Mouse (Mus musculus) heart, postnatal 0 days (tissue): ENCODE results near the gene Srgn. TPM values are rescaled to one million over a fixed set of nuclear protein-coding genes. Genes with fewer than 3 reads are reported as not detected.
A peak's percentile ranks its signal among the peaks of the same experiment; 100 is the strongest.
"Not testable (repeated sequence)": the region's sequence is repeated elsewhere in the genome, so short reads cannot be mapped to it uniquely, and the experiment has no call there.

Experiments used
- ATAC-seq: fragments of 200-750 bp; cut with Nextera tagmentation; 2 replicates; pipeline ENCODE4 v1.8.0; 2017; ENCODE audit warnings: low read depth, moderate number of reproducible peaks, moderate library complexity; ENCODE audit not compliant: insufficient read depth
- DNase-seq: peaks from one replicate; pipeline ENCODE4 v3.0.0-alpha.2; 2016; ENCODE audit warnings: low spot score
- H3K27ac ChIP-seq: fragments of 300-500 bp; sonication (generic); 2 replicates; pipeline ENCODE4 v1.5.1; 2014; ENCODE audit warnings: low read depth, mild to moderate bottlenecking
- H3K27me3 ChIP-seq: fragments of 300-500 bp; sonication (generic); 2 replicates; pipeline ENCODE4 v1.6.1; 2014; ENCODE audit warnings: low read length, mixed read lengths; ENCODE audit not compliant: control insufficient read depth, insufficient read depth
- H3K36me3 ChIP-seq: fragments of 300-500 bp; sonication (generic); replicated peaks from 2 replicates; pipeline ENCODE4 v1.6.1; 2014; ENCODE audit warnings: low read length, mixed read lengths; ENCODE audit not compliant: control insufficient read depth, insufficient read depth
- H3K4me1 ChIP-seq: fragments of 300-500 bp; sonication (generic); 2 replicates; pipeline ENCODE4 v1.6.1; 2014; ENCODE audit warnings: antibody characterized with exemption; ENCODE audit not compliant: control insufficient read depth, insufficient read depth
- H3K4me2 ChIP-seq: fragments of 300-500 bp; sonication (generic); 2 replicates; pipeline ENCODE4 v1.6.1; 2014; ENCODE audit warnings: low read depth, mild to moderate bottlenecking, low read length, moderate library complexity
- H3K4me3 ChIP-seq: fragments of 300-500 bp; sonication (generic); 2 replicates; pipeline ENCODE4 v1.5.1; 2014; ENCODE audit warnings: low read depth, low read length
- H3K9ac ChIP-seq: fragments of 300-500 bp; sonication (generic); replicated peaks from 2 replicates; pipeline ENCODE4 v1.6.1; 2014; ENCODE audit warnings: low read depth, low read length, mixed read lengths
- H3K9me3 ChIP-seq: fragments of 300-500 bp; sonication (generic); replicated peaks from 2 replicates; pipeline ENCODE4 v1.6.1; 2016; ENCODE audit warnings: low read length; ENCODE audit not compliant: control insufficient read depth
- CTCF ChIP-seq: IDR thresholded peaks from 2 replicates; pipeline ENCODE4 v1.5.1; 2016; ENCODE audit warnings: antibody characterized with exemption, control low read depth, low read depth
- EP300 ChIP-seq: IDR thresholded peaks from 2 replicates; pipeline ENCODE4 v1.6.1; 2016; ENCODE audit warnings: antibody characterized with exemption, low read depth
- WGBS: fragments of 180-500 bp; shearing (Covaris S2); extraction: QIAGEN DNeasy Blood & Tissue Kit; methylation state at CpG from one replicate; pipeline ENCODE4 v1.1.7; 2014; 5-methylcytosine and 5-hydroxymethylcytosine counted together
- polyA plus RNA-seq: library from polyadenylated mRNA; unstranded; fragments of >200 nt; fragmentation: Nextera tagmentation; extraction: Ambion mirVana; gene quantifications from 2 replicates; pipeline ENCODE4 v1.2.1, GENCODE M21; 2015
- total RNA-seq: library from RNA; depleted of rRNA; stranded (reverse); fragments of >200 nt; gene quantifications from 2 replicates; pipeline ENCODE4 v1.2.3, GENCODE M21; 2014; ENCODE audit warnings: low replicate concordance

Srgn gene
- total and polyA plus RNA-seq, 2 experiments from 2014 or later: 16.4 to 19.1 TPM

- no peak for TF ChIP-seq EP300
- no peak overlapping the region for H3K27ac ChIP-seq
- peaks cover 14% of the 10 kb centered on the region; the same call in 1 of the 2 replicates for H3K36me3 ChIP-seq
- no peaks in the 10 kb centered on the region for H3K9me3 ChIP-seq
- no peaks in the 10 kb centered on the region for H3K4me1 ChIP-seq
- DNase-seq (no peak), ATAC-seq (no peak)
- H3K9ac ChIP-seq: no peak overlapping the region
- no peak overlapping the region for H3K4me3 ChIP-seq
- H3K4me2 ChIP-seq: no peak overlapping the region
- 86% methylated on average over 10 of the region's 10 CpGs for WGBS
- H3K27me3 ChIP-seq: no peaks in the 10 kb centered on the region
These were observed 52.3 kb downstream of the Srgn start for GRCm38 (mm10) chr10:62474944-62475343.

GRCm38 (mm10) chr10:62471105-62471504 lies 56.1 kb downstream of the Srgn start:
- H3K9me3 ChIP-seq: no peaks in the 10 kb centered on the region
- 20% methylated on average over 5 of the region's 5 CpGs for WGBS
- no peaks in the 10 kb centered on the region for H3K4me1 ChIP-seq
- H3K4me2 ChIP-seq: no peak overlapping the region
- H3K4me3 ChIP-seq: no peak overlapping the region
- TF ChIP-seq CTCF (no peak), EP300 (no peak)
- ATAC-seq (peak; percentile 51; the same call in 1 of the 2 replicates), DNase-seq (peak; percentile 47)
- no peak overlapping the region for H3K9ac ChIP-seq
- no peak overlapping the region for H3K27ac ChIP-seq
- H3K36me3 ChIP-seq: peaks cover 11% of the 10 kb centered on the region
- H3K27me3 ChIP-seq: no peaks in the 10 kb centered on the region

GRCm38 (mm10) chr10:62469736-62470135 lies 57.5 kb downstream of the Srgn start:
- Histone ChIP-seq H3K27me3 (no peaks in the 10 kb centered on the region), H3K9me3 (no peaks in the 10 kb centered on the region), H3K4me1 (no peaks in the 10 kb centered on the region), H3K4me2 (no peak overlapping the region), H3K27ac (no peak overlapping the region), H3K4me3 (no peak overlapping the region), H3K9ac (no peak overlapping the region), H3K36me3 (peaks cover 7% of the 10 kb centered on the region)
- no peak for DNase-seq
- no peak for TF ChIP-seq EP300
- no peak for TF ChIP-seq CTCF
- no peak for ATAC-seq
- WGBS: 81% methylated on average over 4 of the region's 4 CpGs

- no peak overlapping the region for H3K4me2 ChIP-seq
- no peaks in the 10 kb centered on the region for H3K27me3 ChIP-seq
- H3K36me3 ChIP-seq: peaks cover 58% of the 10 kb centered on the region
- no peak for ATAC-seq
- no peak overlapping the region for H3K9ac ChIP-seq
- DNase-seq: no peak
- TF ChIP-seq EP300: no peak
- no peak for TF ChIP-seq CTCF
- no peak overlapping the region for H3K4me3 ChIP-seq
- no peak overlapping the region for H3K27ac ChIP-seq
- H3K4me1 ChIP-seq: no peaks in the 10 kb centered on the region
- no peaks in the 10 kb centered on the region for H3K9me3 ChIP-seq
These were observed 65.9 kb downstream of the Srgn start for GRCm38 (mm10) chr10:62461321-62461720.

GRCm38 (mm10) chr10:62452001-62452400 lies 75.2 kb downstream of the Srgn start:
- H3K27me3 ChIP-seq, H3K9me3 ChIP-seq, H3K27ac ChIP-seq, DNase-seq, H3K4me1 ChIP-seq, H3K4me3 ChIP-seq, ATAC-seq, H3K4me2 ChIP-seq, H3K9ac ChIP-seq: not testable (repeated sequence)
- peaks cover 25% of the 10 kb centered on the region for H3K36me3 ChIP-seq
- 68% methylated on average over 11 of the region's 11 CpGs for WGBS

GRCm38 (mm10) chr10:62450280-62450640 lies 77.0 kb downstream of the Srgn start:
- Histone ChIP-seq H3K9me3 (no peaks in the 10 kb centered on the region), H3K4me3 (peak overlapping the region; percentile 76), H3K36me3 (peaks cover 25% of the 10 kb centered on the region), H3K27ac (peak overlapping the region; percentile 78), H3K4me1 (peaks cover 8% of the 10 kb centered on the region; the same call in 1 of the 2 replicates), H3K27me3 (no peaks in the 10 kb centered on the region), H3K9ac (no peak overlapping the region), H3K4me2 (peak overlapping the region; percentile 62)
- DNase-seq (no peak), ATAC-seq (peak; percentile 3; the same call in 1 of the 2 replicates)
- 43% methylated on average over 18 of the region's 18 CpGs for WGBS
- TF ChIP-seq EP300 (no peak), CTCF (no peak)
